Mouse (Mus musculus): ENCODE data around the gene Vps41.

Vps41 gene

GRCm38 (mm10) chr13:18794454-18794853, 77.4 kb downstream of the Vps41 start:
- no peak for DNase-seq (ENCODE audit: low read depth, low spot score)

GRCm38 (mm10) chr13:18797555-18797954, 80.5 kb downstream of the Vps41 start:
- no peak for DNase-seq (ENCODE audit: low read depth, low spot score)

- no peak for DNase-seq (ENCODE audit: low read depth, low spot score)
Measured at GRCm38 (mm10) chr13:18800434-18800833, 83.3 kb downstream of the Vps41 start.

GRCm38 (mm10) chr13:18809465-18809864, 92.4 kb downstream of the Vps41 start:
- DNase-seq (ENCODE audit: low read depth, low spot score) = no peak

- peak; percentile 54 for DNase-seq (ENCODE audit: low read depth, low spot score)
Measured at GRCm38 (mm10) chr13:18809978-18810675, 93.0 kb downstream of the Vps41 start.

- DNase-seq (ENCODE audit: low read depth, low spot score) = no peak
Measured at GRCm38 (mm10) chr13:18824420-18825123, 107.5 kb downstream of the Vps41 start.

GRCm38 (mm10) chr13:18827029-18827428, 109.9 kb downstream of the Vps41 start:
- DNase-seq (ENCODE audit: low read depth, low spot score) = no peak

- DNase-seq (ENCODE audit: low read depth, low spot score) = no peak
Measured at GRCm38 (mm10) chr13:18830486-18830885, 113.4 kb downstream of the Vps41 start.

GRCm38 (mm10) chr13:18839231-18839630, 122.1 kb downstream of the Vps41 start:
- peak; percentile 16 for DNase-seq (ENCODE audit: low read depth, low spot score)

GRCm38 (mm10) chr13:18840366-18840765, 123.3 kb downstream of the Vps41 start:
- no peak for DNase-seq (ENCODE audit: low read depth, low spot score)

GRCm38 (mm10) chr13:18841019-18841418, 123.9 kb downstream of the Vps41 start:
- no peak for DNase-seq (ENCODE audit: low read depth, low spot score)

- DNase-seq (ENCODE audit: low read depth, low spot score) = no peak
Measured at GRCm38 (mm10) chr13:18841752-18842282, 124.7 kb downstream of the Vps41 start.

GRCm38 (mm10) chr13:18842556-18842955, 125.5 kb downstream of the Vps41 start:
- no peak for DNase-seq (ENCODE audit: low read depth, low spot score)

- no peak for DNase-seq (ENCODE audit: low read depth, low spot score)
Measured at GRCm38 (mm10) chr13:18843546-18843945, 126.5 kb downstream of the Vps41 start.

- no peak for DNase-seq (ENCODE audit: low read depth, low spot score)
Measured at GRCm38 (mm10) chr13:18847386-18847785, 130.3 kb downstream of the Vps41 start.

- no peak for DNase-seq (ENCODE audit: low read depth, low spot score)
Measured at GRCm38 (mm10) chr13:18849563-18849962, 132.5 kb downstream of the Vps41 start.

GRCm38 (mm10) chr13:18851182-18851581, 134.1 kb downstream of the Vps41 start:
- no peak for DNase-seq (ENCODE audit: low read depth, low spot score)

- DNase-seq (ENCODE audit: low read depth, low spot score) = no peak
Measured at GRCm38 (mm10) chr13:18852718-18853117, 135.6 kb downstream of the Vps41 start.

- DNase-seq (ENCODE audit: low read depth, low spot score) = no peak
Measured at GRCm38 (mm10) chr13:18856026-18856802, 139.1 kb downstream of the Vps41 start.

- DNase-seq (ENCODE audit: low read depth, low spot score) = no peak
Measured at GRCm38 (mm10) chr13:18858183-18858582, 141.1 kb downstream of the Vps41 start.

- no peak for DNase-seq (ENCODE audit: low read depth, low spot score)
Measured at GRCm38 (mm10) chr13:18859389-18859788, 142.3 kb downstream of the Vps41 start.

GRCm38 (mm10) chr13:18868030-18868490, 151.0 kb downstream of the Vps41 start:
- no peak for DNase-seq (ENCODE audit: low read depth, low spot score)
